Mouse (Mus musculus) left cerebral cortex, adult 18-20 months (tissue): ENCODE measurements around the gene Fat1. TPM values are rescaled to one million over a fixed set of nuclear protein-coding genes. Genes with fewer than 3 reads are reported as not detected.

Source experiments
- DNase-seq, 2 experiments: peaks; one replicate each; pipeline ENCODE4 v3.0.0; 2021 to 2022; ENCODE audit warnings: low spot score in 2 of 2, mixed read lengths in 1 of 2
- long read RNA-seq, 2 experiments: library from polyadenylated mRNA; stranded (forward); transcript quantifications; one replicate each; pipeline ENCODE4 v2.0.0; 2021
- total RNA-seq, 2 experiments: library from RNA; stranded (reverse); gene quantifications; 2 replicates each; pipeline ENCODE4 v1.2.3; 2021

The Fat1 gene
- 10 to 100 TPM; 28.5 to 30.1 TPM for total RNA-seq
- long read RNA-seq, experiment 1, partial matches to known transcripts, result 1 of 5 reads
- long read RNA-seq, experiment 1, other reads (novel, unspliced or antisense), result 4 of 5 reads
- long read RNA-seq, experiment 2, partial matches to known transcripts, result 1 of 4 reads
- long read RNA-seq, experiment 2, other reads (novel, unspliced or antisense), result 3 of 4 reads

DNA sequence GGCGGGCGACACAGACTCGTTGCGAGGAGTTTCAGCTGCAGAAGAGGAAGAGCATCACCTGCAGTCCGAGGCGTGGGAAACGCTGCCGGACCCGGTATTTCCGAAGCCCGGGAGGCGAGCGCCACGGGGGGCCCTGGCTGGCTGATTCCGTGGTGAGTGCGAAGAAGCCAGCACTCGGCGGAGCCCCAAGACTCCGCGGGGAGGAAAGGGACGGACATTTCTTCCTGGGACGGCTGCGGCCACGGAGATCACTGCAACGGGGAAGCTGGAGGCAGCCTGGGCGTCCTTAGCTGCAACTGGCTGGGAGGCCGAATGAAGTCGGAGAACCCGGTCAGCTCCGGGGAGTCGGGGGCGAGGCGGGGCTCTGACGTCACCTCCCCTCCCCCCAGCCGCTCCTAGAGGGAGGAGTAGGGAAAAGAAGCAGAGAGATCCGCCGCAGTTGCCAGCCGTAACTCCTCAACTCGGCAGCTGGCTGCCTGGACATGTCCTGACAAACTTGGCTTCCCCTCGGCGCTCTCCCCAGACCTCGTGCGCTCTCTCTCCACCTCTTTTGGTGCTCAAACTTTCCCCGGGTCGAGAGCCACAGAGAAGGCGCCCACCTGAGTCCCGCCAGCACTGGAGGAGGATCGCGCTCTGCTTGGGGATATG is at the start of gene Fat1:
Gene Fat1 (plus strand): TSS at position 598 of the 648 bp plus-strand sequence.
- peak; percentile 65 to 74 for DNase-seq

DNA sequence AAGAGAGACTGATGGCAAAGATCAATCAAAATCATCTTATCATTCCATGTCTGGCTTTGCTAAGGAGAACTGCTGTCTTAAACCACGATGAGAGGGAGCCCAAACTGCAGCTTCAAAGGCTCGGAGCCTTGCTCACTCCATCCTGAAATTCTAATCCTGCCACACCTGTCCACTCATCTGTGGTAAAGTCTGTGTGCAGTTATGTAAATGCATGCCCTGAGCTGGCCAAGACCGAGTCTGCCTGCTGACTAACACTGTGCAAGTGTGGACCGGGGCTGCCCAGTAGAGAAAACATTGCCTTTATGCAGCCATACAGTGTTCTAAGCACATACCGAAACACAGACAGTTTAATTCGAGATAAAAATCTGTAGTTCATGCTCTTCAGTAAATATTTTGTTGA is 40.6 kb upstream of the Fat1 start:
- DNase-seq, result no peak

- peak in 1 of 2 experiments; percentile 3 for DNase-seq
Measured at GRCm38 (mm10) chr8:44899575-44899991, 35.7 kb upstream of the Fat1 start.

DNA sequence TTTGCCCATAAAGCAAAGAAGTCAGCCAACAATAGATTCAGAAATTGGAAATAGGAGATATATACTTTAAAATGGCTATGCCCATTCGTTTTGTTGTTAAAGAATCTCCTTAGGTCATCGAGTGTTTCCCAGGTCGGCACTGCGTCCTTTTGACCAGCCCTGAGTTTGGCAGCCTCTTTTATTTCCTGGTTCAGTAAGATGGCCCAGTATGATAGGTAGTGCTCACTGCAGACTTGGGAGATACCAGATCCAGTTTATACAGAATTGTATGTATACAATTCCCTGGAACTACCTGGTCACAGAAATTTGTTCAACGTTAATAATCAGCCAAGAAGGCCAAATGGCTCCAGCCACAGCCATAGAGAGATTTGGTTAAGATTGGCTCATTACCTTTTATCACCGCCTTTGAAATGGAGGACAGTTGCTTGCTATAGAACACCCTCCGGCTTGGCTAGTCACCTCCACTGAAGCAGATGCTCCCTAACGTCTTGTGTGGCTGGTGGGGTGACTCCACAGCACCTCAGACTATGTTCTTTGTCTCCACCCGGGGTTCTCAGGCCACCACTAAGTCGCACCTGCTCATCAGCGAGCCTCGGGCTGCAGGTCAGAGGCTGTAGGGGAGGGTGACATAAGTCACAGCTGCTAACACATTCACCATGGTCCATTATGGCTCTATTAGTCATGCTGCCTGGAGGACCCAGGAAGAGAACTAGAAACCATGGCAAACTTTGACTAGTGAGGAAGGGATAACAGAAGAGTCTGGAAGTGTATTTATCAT is 23.9 kb upstream of the Fat1 start:
- no peak for DNase-seq

DNA sequence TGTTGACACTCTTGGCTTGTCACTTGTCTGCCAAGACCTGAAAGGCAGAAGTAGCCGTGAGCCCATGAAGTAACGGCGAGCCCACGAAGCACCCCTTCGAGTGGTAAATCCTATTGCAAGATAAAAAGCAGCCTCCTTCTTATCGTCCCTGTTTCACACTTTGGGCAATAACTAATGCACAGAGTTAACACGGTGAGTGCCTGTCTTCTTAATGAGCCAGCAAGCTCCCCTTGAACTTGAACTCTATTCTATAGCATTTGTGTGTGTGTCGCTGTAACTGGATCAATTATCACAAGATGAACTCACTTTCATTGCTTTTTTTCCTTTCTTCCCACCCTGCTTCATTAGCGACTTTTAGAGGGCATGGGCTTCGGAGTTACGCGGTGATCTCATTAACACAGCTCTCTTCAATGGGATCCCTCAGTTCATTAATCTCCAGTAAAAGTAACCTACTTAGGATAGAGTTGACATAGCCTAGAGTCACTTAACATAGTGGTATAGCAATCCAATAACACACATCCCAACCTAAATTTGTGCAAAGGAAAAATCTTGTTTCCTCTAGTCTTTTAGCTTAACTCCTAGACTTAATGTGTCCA is 15.7 kb upstream of the Fat1 start:
- DNase-seq, result no peak

- DNase-seq, result no peak
Measured at GRCm38 (mm10) chr8:44920379-44921032, 14.7 kb upstream of the Fat1 start.

- DNase-seq, result no peak
Measured at GRCm38 (mm10) chr8:44924995-44925394, 10.3 kb upstream of the Fat1 start.

DNA sequence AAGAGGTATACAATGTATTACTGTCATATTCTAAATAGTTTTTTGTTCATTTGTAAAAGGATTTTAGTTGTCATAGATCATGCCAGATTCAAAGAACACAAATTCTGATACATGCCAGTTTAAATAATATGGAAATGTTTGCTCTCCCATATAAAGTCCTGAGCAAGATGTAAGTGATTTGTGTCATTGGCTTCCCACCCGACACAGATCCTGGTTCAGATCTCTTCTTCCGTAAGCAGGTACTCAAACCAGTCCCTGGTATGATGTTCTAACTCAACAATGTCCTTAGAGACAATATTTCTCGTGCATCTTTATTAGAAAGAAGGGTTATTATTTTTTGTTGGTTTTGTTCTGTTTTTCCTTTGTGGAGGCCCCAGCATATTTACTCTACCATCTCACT is 5.2 kb upstream of the Fat1 start:
- DNase-seq, result no peak

- no peak for DNase-seq
Measured at GRCm38 (mm10) chr8:44932546-44933342, 2.5 kb upstream of the Fat1 start.

DNA sequence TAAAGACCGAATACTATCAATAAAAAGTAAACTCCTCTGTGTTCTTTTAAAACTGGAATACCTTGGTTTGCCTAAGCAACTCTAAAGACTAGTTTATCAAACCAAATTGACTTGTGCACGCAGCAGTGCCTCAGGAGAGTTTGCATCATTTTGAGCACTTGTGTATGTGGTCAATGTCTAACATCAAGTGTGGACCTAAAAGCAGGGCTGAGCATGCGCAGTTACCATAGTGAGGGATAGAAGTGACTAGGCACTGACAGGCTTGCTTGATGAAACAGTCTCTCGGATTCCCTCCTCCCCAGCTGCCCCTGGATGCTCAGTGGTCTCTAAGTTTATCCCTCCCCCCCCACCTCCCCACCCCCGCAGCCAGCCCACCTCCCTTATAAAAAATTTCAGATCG is 1.8 kb upstream of the Fat1 start:
- no peak for DNase-seq

- DNase-seq, result no peak
Measured at GRCm38 (mm10) chr8:44934416-44934815, 831 bp upstream of the Fat1 start.

DNA sequence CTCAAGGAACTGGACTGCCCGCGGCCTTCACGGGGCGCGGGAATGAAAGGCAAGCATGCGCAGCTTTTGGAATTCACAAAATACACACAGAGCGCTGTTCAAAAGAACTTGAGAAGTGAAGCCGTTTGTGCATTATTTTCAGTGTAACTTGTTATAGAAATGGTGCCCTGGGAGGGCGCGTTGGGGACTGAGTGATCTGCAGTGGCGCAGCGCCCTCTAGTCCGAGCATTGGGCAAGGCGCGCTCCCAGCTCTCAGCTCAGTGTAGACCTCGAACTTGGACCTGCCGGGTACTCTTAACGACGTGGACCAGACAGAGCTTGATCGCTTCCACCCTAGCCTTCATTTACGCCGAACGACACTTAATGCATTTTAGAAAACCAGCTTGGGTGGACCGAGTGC is 494 bp downstream of the Fat1 start:
- DNase-seq, result peak; percentile 84 to 89

GRCm38 (mm10) chr8:44936481-44936961 is 1.3 kb downstream of the Fat1 start:
- no peak for DNase-seq

DNA sequence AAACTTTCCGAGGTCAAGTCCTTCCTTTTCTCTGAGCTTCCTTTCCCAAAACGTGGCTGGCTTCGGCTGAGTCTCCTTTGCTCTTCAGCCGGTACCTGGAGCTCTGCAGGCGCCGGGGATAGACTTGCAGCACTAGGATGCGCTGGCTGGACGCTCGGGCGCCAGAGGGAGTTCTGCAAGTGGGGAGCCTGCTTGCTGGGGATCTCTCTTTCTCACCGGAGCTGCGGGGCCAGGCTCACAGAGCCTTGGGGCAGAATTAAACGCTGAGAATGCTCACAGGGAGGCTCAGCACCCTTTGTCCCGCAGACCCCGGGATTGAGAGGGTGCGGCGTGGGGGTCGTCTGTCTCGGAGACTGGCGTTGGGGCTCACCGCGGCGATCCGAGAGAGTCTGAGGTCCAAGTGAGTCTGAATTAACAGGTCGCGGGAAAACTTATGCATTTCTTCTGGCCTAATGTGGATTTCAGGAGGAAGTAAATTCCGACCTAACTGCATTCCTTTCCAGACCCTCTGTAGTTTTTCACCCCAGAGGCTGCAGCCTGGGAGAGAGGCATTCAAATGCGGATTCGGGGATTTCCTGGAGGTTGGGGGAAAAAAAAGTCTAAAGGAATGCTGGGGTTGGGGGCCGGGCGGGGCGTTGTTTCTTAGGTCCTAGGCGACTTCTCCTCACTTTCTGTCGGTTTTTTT is 2.0 kb downstream of the Fat1 start:
- DNase-seq, result peak; percentile 62 to 80

- DNase-seq, result peak; percentile 85 to 92
Measured at GRCm38 (mm10) chr8:44937905-44938642, 2.8 kb downstream of the Fat1 start.

GRCm38 (mm10) chr8:44938643-44938979 is 3.4 kb downstream of the Fat1 start:
- DNase-seq, result no peak

DNA sequence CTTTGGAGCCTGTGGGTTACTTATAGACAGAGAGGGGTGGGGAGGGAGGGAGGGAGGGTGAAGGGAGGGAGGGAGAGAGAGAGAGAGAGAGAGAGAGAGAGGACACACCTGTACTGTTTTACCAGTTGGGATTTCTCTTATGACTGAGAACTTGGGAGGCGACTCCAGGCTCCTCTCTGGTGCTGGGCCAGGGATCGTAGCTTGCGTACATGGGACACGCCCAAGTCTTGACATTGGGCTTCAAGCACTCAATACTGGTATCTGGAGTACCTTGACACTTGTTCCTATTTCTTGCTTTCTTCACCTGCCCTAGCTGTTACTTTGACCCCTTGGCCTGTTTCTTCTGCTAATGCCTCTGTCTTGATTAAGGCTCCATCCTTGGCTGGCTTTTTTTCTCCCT is 10.3 kb downstream of the Fat1 start:
- no peak for DNase-seq

DNA sequence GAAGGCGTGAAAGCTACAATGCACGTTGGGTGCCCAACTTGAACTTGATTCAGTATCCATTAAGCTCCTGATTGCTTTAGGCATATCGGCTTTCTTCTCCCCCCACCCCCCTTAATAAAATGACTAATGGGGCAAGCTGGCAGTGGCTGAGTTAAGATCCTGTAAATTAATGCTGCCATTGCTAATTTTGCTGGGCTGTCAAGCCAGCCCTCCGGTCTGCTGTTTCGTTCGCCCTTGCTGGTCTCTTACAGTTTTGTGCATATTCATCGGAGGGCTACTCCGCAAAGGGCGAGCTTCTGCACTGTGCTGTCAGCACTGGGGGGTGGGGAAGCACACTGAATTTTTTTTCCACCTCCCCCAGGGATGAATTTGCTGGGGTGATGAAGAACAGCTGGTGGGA is 13.3 kb downstream of the Fat1 start:
- DNase-seq, result no peak

GRCm38 (mm10) chr8:44960455-44960854 is 25.2 kb downstream of the Fat1 start:
- DNase-seq, result no peak
